In the genomic region with DNA sequence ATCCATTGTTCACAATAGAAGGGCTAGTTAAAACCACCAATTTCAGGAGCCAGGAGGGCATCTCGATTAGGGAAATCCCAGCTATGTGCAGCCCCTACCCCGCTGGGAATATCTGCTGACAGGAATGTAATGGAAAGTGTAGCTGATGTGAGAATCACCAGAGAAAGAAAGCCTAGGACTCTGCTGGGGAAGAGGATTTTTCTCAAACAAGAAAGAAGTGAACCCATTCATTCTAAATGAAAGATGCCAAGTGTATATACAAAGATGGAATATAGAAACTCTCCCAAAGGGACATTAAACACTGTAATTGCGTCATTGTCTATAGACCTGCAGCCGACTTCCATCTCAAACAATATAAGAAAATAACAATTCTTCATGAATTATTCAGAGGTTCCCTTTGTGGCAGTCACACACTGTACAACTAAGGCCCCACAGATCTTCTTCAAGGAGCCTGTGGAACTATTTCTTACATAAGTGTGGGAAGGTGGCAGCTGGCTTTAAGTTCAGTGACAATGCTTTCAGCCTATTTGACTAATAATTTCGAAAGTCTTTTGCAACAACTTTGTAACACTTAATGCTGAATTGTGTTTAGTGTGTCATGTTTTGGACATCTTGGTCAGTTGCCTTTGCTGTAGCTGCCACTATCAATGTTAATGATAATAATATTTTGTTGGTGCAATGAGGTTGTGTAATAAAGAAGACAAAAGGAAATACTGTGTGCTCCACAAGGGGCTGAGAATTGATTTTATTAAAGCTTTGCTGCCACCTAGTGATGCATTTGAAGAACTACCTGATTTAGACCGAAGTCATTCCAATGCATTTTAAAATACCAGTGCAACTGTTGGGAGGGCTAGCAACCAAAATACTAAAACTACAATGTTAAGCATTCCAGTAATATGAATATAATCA, we compare ENCODE assay signal across 8 mouse cellular contexts.
DNase-seq lines count a peak whose midpoint lies in the region; ATAC-seq and TF ChIP-seq lines count a peak whose summit lies in the region.

No protein-coding gene starts in this region.

- H3K36me3 ChIP-seq in heart, adult 2 months (ENCODE audit: control insufficient read depth, insufficient read depth, low read length): no peaks in the 10 kb centered on the region
- no peaks in the 10 kb centered on the region for H3K36me3 ChIP-seq in hindbrain, embryonic 13.5 days

- H3K4me3 ChIP-seq in heart, adult 2 months: no peak overlapping the region
- H3K4me3 ChIP-seq in hindbrain, embryonic 13.5 days: peak overlapping the region; percentile 26

- no peak for TF ChIP-seq EP300 in heart, adult 2 months (IDR thresholded peaks at IDR 0.05; ENCODE audit: insufficient read depth, low read depth, low read length)

- no peaks in the 10 kb centered on the region for H3K79me2 ChIP-seq in heart, adult 2 months (replicated peaks; ENCODE audit: control insufficient read depth, insufficient read depth, low read length)

- H3K9ac ChIP-seq in heart, adult 2 months (ENCODE audit: low read depth, low read length): no peak overlapping the region
- peak overlapping the region; percentile 58 for H3K9ac ChIP-seq in hindbrain, embryonic 13.5 days

- 45% methylated on average over 6 of the region's 6 CpGs for WGBS in heart, adult 2 months
- 28% methylated on average over 6 of the region's 6 CpGs for WGBS in hindbrain, embryonic 13.5 days

- no peaks in the 10 kb centered on the region for H3K27me3 ChIP-seq in heart, adult 2 months (ENCODE audit: control insufficient read depth, insufficient read depth, low read length)
- H3K27me3 ChIP-seq in hindbrain, embryonic 13.5 days: no peaks in the 10 kb centered on the region

- intact Hi-C loops in heart, adult 2 months (cut with DNase I): no loop called here

- DNase-seq in heart, adult 2 months: no peak
- DNase-seq in heart, adult 11 months: no peak
- peak; percentile 6 for DNase-seq in thymus, postnatal 0 days (ENCODE audit: low spot score)
- no peak for DNase-seq in thymus, postnatal 4 days
- DNase-seq in natural killer cell, adult 2 months (ENCODE audit: low spot score in 2 of 2): no peak
- no peak for DNase-seq in thymus, postnatal 10 days (ENCODE audit: low spot score in 2 of 2)
- no peak for DNase-seq in kidney, postnatal 4 days

- no peak overlapping the region for H3K27ac ChIP-seq in heart, adult 2 months
- H3K27ac ChIP-seq in hindbrain, embryonic 13.5 days: peak overlapping the region; percentile 72

- peak; percentile 67 for ATAC-seq in hindbrain, embryonic 13.5 days (ENCODE audit: low FRiP score)

- peak; percentile 77 for TF ChIP-seq CTCF in heart, adult 2 months (IDR thresholded peaks at IDR 0.05)

- no peak for TF ChIP-seq POLR2A in heart, adult 2 months (IDR thresholded peaks at IDR 0.05; ENCODE audit: insufficient read depth, low read depth, low read length)

- no peaks in the 10 kb centered on the region for H3K4me1 ChIP-seq in heart, adult 2 months (ENCODE audit: control insufficient read depth, insufficient read depth, low read length)
- H3K4me1 ChIP-seq in hindbrain, embryonic 13.5 days (replicated peaks): peaks cover 6% of the 10 kb centered on the region; the same call in 1 of the 2 replicates

- no peaks in the 10 kb centered on the region for H3K9me3 ChIP-seq in hindbrain, embryonic 13.5 days

- peak overlapping the region; percentile 53 for H3K4me2 ChIP-seq in hindbrain, embryonic 13.5 days
